Mouse (Mus musculus): ENCODE results near the gene Gm14685.
"Not testable (repeated sequence)": the region's sequence is repeated elsewhere in the genome, so short reads cannot be mapped to it uniquely, and the experiment has no call there.

The Gm14685 gene

DNA sequence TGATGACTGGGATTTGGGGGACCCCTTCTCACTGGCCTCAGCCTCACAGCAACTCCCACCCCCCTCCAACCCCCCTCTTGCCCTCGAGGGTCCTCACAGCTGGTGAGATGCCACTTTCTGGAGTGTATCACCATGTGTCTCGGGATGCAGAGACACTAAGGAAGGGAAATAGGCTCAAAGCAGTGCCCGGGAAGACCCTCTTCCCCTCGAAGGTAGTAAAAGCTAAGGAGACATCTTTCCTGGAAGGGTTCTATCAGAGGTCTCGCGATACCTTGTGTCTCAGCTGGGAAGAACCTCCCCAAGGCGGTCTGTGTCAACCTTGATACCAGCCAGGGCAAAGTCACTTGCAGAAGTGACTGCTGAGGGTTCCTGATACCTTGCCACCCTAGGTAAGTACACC lies at the start of gene Gm14685:
Gm14685 (plus strand) TSS at position 301 of the 400 bp plus-strand sequence.
- not testable (repeated sequence) for DNase-seq (ENCODE audit: low spot score)

DNA sequence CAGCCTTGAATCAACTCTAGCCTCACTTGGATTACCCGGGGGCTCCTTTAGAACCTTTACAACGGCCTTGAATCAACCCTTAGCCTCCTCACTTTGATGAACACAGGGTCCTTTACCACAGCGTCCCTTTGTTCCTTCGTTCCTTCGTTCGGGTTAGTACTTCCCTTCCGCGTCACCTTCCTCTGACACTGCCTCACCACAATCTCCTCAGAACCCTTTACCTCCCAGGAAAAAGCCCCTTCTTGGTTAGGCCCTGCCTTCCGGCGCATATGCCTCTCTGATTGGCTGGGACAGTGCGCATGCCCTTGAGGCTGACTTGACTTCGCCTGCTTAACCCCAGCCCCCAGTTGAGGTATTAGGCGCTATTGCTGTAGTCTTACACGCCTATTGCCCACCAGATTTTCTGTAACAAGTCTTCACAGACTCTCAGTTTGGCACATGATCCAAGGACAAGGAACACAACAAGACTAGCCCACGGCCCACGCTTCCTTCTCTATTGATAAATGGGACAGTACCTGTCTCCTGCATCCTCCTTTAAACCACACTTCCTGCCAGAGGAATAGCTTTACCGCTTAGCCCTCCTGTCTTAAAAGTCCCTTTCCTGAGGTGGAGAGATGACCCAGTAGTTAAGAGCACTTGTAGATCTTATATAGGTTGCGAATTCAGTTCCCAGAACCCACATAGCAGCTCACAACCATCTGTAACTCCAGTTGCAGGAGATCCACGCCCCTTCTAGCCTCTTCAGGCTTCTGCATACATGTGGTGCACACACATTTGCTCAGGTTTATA lies 34.4 kb upstream of the Gm14685 start, which contains the start of gene Xlr4a:
Xlr4a (minus strand) TSS at position 212 of the 789 bp plus-strand sequence.
- peak; percentile 81 for DNase-seq (ENCODE audit: low spot score)

DNA sequence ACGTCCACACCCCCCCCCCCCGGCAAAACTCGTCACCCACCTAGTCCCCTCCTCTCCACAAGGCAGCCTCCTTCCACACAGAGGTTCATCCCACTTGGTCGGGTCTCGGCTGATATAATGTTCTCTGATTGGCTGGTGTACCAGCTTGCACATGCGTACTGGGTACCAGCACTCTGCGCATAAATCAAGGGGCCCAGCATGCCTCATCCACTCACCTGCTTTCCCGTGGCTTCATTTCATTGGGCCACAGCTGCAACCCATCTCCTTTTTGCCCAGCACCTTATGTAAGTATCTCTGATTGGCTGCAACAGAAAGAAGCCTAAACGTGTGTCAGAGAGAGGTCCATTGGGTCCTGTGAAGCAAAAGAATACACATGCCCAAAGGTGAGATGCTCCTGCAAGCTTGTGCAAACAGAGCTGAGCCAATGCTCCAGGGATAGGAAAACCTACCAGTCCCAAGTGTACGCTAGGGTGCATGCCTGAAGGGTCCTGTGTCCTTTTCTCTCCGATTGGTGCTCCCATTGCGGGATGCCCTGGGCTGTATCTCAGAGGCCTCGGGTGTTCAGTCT lies 19.8 kb upstream of the Gm14685 start, which contains the start of gene Xlr3a:
Xlr3a (minus strand) TSS at position 155 of the 568 bp plus-strand sequence.
- not testable (repeated sequence) for DNase-seq (ENCODE audit: low spot score)

DNA sequence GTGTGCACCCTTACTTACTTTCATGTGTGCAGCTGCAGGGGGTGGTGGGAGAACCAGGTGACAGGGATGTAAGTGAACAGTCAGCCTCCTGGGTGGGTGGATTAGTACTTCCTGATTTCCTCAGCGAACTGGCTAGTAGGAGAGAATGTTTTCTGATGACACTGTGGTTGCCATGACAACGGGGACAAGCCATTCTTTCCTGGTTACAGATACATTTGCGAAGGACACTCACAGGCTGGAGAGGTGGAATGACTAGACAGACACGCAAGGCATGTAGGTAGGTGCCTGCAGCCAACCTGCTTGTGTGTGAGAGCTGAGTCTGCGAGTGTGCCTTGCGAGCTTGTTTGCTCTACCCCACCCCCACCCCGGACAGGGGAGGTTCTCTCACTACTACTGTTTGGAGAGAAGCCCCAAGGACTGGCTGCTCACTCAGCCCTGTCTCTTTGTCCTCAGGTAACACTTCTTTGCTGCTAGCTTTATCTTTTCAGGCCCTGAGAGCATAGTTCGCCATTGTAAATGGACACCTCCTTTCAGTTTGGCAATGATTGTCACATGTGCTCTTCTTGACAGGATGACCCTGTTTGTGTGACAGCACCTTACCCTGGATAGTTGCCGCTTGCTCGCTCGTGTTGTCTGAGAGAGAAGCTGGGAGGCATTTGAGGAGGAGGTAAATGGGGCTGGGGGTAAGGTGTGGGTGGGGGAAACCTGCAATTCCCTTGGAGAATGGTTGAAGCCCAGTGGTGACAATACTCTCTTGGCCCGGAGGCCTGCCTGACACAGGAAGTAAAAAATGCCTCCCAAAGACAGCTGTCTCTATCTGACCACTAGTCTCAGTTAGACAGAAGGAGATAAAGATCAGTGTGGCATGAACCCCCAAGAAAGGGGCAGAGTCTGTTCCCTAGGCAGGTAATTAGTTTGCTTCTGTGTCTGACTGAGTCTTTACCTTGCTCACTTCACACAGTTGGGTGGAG lies 6.3 kb downstream of the Gm14685 start:
- DNase-seq (ENCODE audit: low spot score): not testable (repeated sequence)

- DNase-seq (ENCODE audit: low spot score): not testable (repeated sequence)
Observed at GRCm38 (mm10) chrX:73143218-73143618, 26.4 kb downstream of the Gm14685 start.

- not testable (repeated sequence) for DNase-seq (ENCODE audit: low spot score)
Observed at GRCm38 (mm10) chrX:73148496-73148895, 31.6 kb downstream of the Gm14685 start, which contains the start of gene Xlr5b. Gene Xlr5b (plus strand): TSS chrX:73148796.

- not testable (repeated sequence) for DNase-seq (ENCODE audit: low spot score)
Observed at GRCm38 (mm10) chrX:73149350-73149749, 32.5 kb downstream of the Gm14685 start, which contains the start of gene DXBay18. Gene DXBay18 (minus strand): TSS chrX:73149450.

GRCm38 (mm10) chrX:73176889-73177288 lies 60.0 kb downstream of the Gm14685 start, which contains the start of gene Spin2d:
Gene Spin2d (minus strand): TSS chrX:73176989.
- not testable (repeated sequence) for DNase-seq (ENCODE audit: low spot score)

Measured in T-cell, adult 2 months (primary cell).